Mouse (Mus musculus): Measurements from ENCODE around the gene Gsg1l. TPM values are rescaled to one million over a fixed set of nuclear protein-coding genes. Genes with fewer than 3 reads are reported as not detected.

Gsg1l gene
- polyA plus RNA-seq, 2 experiments = 0.07 TPM; not detected in 1

- DNase-seq (ENCODE audit: low read depth in 3 of 3, low spot score in 3 of 3) (no peak), ATAC-seq (ENCODE audit: insufficient read depth) (no peak)
- H3K36me3 ChIP-seq (replicated peaks; ENCODE audit: control insufficient read depth, insufficient read depth, low read depth) = no peaks in the 10 kb centered on the region
- WGBS (ENCODE audit: insufficient replicate concordance) = 40% methylated on average over 12 of the region's 12 CpGs
- no peak overlapping the region for H3K27ac ChIP-seq
- no peaks in the 10 kb centered on the region for H3K27me3 ChIP-seq (ENCODE audit: control insufficient read depth, insufficient read depth, low read length)
- H3K4me1 ChIP-seq (replicated peaks; ENCODE audit: control insufficient read depth in 2 of 2, insufficient read depth in 2 of 2, low read length in 1 of 2) = no peaks in the 10 kb centered on the region
- H3K9me3 ChIP-seq (ENCODE audit: control insufficient read depth, low read length) = no peaks in the 10 kb centered on the region
- TF ChIP-seq CTCF (IDR thresholded peaks at IDR 0.05; ENCODE audit: low read depth) (no peak), EP300 (IDR thresholded peaks at IDR 0.05; ENCODE audit: low read depth) (no peak)
- H3K9ac ChIP-seq (replicated peaks) = no peak overlapping the region
- H3K4me2 ChIP-seq (ENCODE audit: low read depth) = no peak overlapping the region
- no peak overlapping the region for H3K4me3 ChIP-seq (ENCODE audit: insufficient read depth in 1 of 2, low read depth in 2 of 2, low read length in 2 of 2)
Observed at GRCm38 (mm10) chr7:125871404-125872201, 210.6 kb downstream of the Gsg1l start.

DNA sequence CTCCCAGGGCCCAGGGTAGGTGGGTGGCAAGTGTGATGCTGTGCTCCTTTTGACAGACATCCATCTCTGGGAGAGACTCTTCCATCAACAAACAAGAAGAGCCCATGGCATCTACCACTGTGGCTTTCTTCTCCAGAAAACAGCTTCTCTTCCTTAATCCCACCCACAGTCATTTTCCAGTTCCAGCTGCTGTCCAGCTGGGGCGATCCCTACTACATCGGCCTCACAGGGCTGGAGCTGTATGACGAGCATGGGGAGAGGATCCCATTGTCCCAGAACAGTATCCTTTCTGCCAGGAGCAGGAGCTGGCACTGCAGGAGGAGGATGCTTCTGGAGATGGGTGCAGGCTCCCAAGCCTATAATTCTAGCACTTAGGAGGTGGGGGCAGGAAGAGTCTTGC lies 213.6 kb downstream of the Gsg1l start:
- H3K4me1 ChIP-seq (replicated peaks; ENCODE audit: control insufficient read depth in 2 of 2, insufficient read depth in 2 of 2, low read length in 1 of 2) = no peaks in the 10 kb centered on the region
- H3K4me2 ChIP-seq (ENCODE audit: low read depth) = no peak overlapping the region
- H3K27ac ChIP-seq = no peak overlapping the region
- no peak overlapping the region for H3K4me3 ChIP-seq (ENCODE audit: insufficient read depth in 1 of 2, low read depth in 2 of 2, low read length in 2 of 2)
- H3K9ac ChIP-seq (replicated peaks) = no peak overlapping the region
- WGBS (ENCODE audit: insufficient replicate concordance) = 73% methylated on average over 3 of the region's 3 CpGs
- no peaks in the 10 kb centered on the region for H3K9me3 ChIP-seq (ENCODE audit: control insufficient read depth, low read length)
- ATAC-seq (ENCODE audit: insufficient read depth) (no peak), DNase-seq (ENCODE audit: low read depth in 3 of 3, low spot score in 3 of 3) (no peak)
- no peak for TF ChIP-seq EP300 (IDR thresholded peaks at IDR 0.05; ENCODE audit: low read depth)
- H3K27me3 ChIP-seq (ENCODE audit: control insufficient read depth, insufficient read depth, low read length) = no peaks in the 10 kb centered on the region
- no peaks in the 10 kb centered on the region for H3K36me3 ChIP-seq (replicated peaks; ENCODE audit: control insufficient read depth, insufficient read depth, low read depth)

- no peak for DNase-seq (ENCODE audit: low read depth in 3 of 3, low spot score in 3 of 3)
- Histone ChIP-seq H3K4me1 (replicated peaks; ENCODE audit: control insufficient read depth in 2 of 2, insufficient read depth in 2 of 2, low read length in 1 of 2) (no peaks in the 10 kb centered on the region), H3K9me3 (ENCODE audit: control insufficient read depth, low read length) (no peaks in the 10 kb centered on the region), H3K4me3 (ENCODE audit: insufficient read depth in 1 of 2, low read depth in 2 of 2, low read length in 2 of 2) (no peak overlapping the region), H3K27me3 (ENCODE audit: control insufficient read depth, insufficient read depth, low read length) (no peaks in the 10 kb centered on the region), H3K4me2 (ENCODE audit: low read depth) (no peak overlapping the region), H3K9ac (replicated peaks) (no peak overlapping the region), H3K27ac (no peak overlapping the region), H3K36me3 (replicated peaks; ENCODE audit: control insufficient read depth, insufficient read depth, low read depth) (no peaks in the 10 kb centered on the region)
- WGBS (ENCODE audit: insufficient replicate concordance) = 67% methylated on average over 11 of the region's 11 CpGs
- TF ChIP-seq EP300 (IDR thresholded peaks at IDR 0.05; ENCODE audit: low read depth) = no peak
- no peak for TF ChIP-seq CTCF (IDR thresholded peaks at IDR 0.05; ENCODE audit: low read depth)
- no peak for ATAC-seq (ENCODE audit: insufficient read depth)
Observed at GRCm38 (mm10) chr7:125865234-125865633, 217.0 kb downstream of the Gsg1l start.

- Histone ChIP-seq H3K4me1 (replicated peaks; ENCODE audit: control insufficient read depth in 2 of 2, insufficient read depth in 2 of 2, low read length in 1 of 2) (no peaks in the 10 kb centered on the region), H3K27ac (no peak overlapping the region), H3K27me3 (ENCODE audit: control insufficient read depth, insufficient read depth, low read length) (no peaks in the 10 kb centered on the region), H3K4me3 (ENCODE audit: insufficient read depth in 1 of 2, low read depth in 2 of 2, low read length in 2 of 2) (no peak overlapping the region), H3K9me3 (ENCODE audit: control insufficient read depth, low read length) (no peaks in the 10 kb centered on the region), H3K9ac (replicated peaks) (no peak overlapping the region), H3K36me3 (replicated peaks; ENCODE audit: control insufficient read depth, insufficient read depth, low read depth) (no peaks in the 10 kb centered on the region), H3K4me2 (ENCODE audit: low read depth) (no peak overlapping the region)
- DNase-seq (ENCODE audit: low read depth in 3 of 3, low spot score in 3 of 3) (no peak), ATAC-seq (ENCODE audit: insufficient read depth) (no peak)
- WGBS (ENCODE audit: insufficient replicate concordance) = 73% methylated on average over 1 of the region's 1 CpGs
- TF ChIP-seq CTCF (IDR thresholded peaks at IDR 0.05; ENCODE audit: low read depth) (no peak), EP300 (IDR thresholded peaks at IDR 0.05; ENCODE audit: low read depth) (no peak)
Observed at GRCm38 (mm10) chr7:125864026-125864425, 218.2 kb downstream of the Gsg1l start.

DNA sequence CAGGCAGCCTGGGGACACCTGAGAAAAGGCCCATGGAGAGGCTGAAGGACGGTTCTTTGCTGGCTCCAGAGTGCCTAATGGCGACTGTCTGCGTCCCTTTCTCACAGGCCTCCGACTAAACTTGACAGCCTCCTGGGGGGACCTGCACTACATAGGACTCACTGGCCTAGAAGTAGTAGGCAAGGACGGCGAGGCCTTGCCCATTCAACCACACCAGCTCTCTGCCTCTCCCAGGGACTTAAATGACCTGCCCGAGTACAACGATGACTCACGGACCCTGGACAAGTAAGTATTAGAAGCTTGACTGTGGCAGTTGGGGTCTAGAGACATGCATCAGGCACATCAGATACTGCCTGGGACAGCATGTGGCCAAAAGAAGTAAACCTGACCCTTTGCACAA lies 221.8 kb downstream of the Gsg1l start:
- no peak overlapping the region for H3K4me2 ChIP-seq (ENCODE audit: low read depth)
- no peaks in the 10 kb centered on the region for H3K4me1 ChIP-seq (replicated peaks; ENCODE audit: control insufficient read depth in 2 of 2, insufficient read depth in 2 of 2, low read length in 1 of 2)
- no peak overlapping the region for H3K4me3 ChIP-seq (ENCODE audit: insufficient read depth in 1 of 2, low read depth in 2 of 2, low read length in 2 of 2)
- no peak overlapping the region for H3K9ac ChIP-seq (replicated peaks)
- no peaks in the 10 kb centered on the region for H3K36me3 ChIP-seq (replicated peaks; ENCODE audit: control insufficient read depth, insufficient read depth, low read depth)
- no peak for TF ChIP-seq EP300 (IDR thresholded peaks at IDR 0.05; ENCODE audit: low read depth)
- TF ChIP-seq CTCF (IDR thresholded peaks at IDR 0.05; ENCODE audit: low read depth) = no peak
- DNase-seq (ENCODE audit: low read depth in 3 of 3, low spot score in 3 of 3) (no peak), ATAC-seq (ENCODE audit: insufficient read depth) (no peak)
- H3K27me3 ChIP-seq (ENCODE audit: control insufficient read depth, insufficient read depth, low read length) = no peaks in the 10 kb centered on the region
- H3K9me3 ChIP-seq (ENCODE audit: control insufficient read depth, low read length) = no peaks in the 10 kb centered on the region
- WGBS (ENCODE audit: insufficient replicate concordance) = 82% methylated on average over 9 of the region's 9 CpGs
- H3K27ac ChIP-seq = no peak overlapping the region

Data from liver, embryonic 14.5 days (tissue).